Mouse (Mus musculus) stomach, adult 2 months (tissue): ENCODE data around the gene Gm10375. TPM values are rescaled to one million over a fixed set of nuclear protein-coding genes. Genes with fewer than 3 reads are reported as not detected.

Experiments used
- polyA plus RNA-seq: library from polyadenylated mRNA; depleted of rRNA; stranded (reverse); fragments of >200 nt; gene quantifications from 2 replicates; pipeline ENCODE4 v1.2.3, GENCODE M21; 2012; rRNA removed

The Gm10375 gene
- not detected in 2 replicates for polyA plus RNA-seq

GRCm38 (mm10) chr14:43607913-43608312, at the start of gene Gm10375:
Gm10375 (minus strand) TSS chr14:43608013.

GRCm38 (mm10) chr14:43579046-43579445, 28.8 kb downstream of the Gm10375 start, which contains the start of gene Gm17654:
Gm17654 (minus strand) TSS chr14:43579146.

Other genes with a start within 250 kb of the Gm10375 start
- not detected in 2 replicates for gene Gm8138, start 191.7 kb downstream of the Gm10375 start, polyA plus RNA-seq
- not detected in 2 replicates for gene Gm5799, start 64.4 kb downstream of the Gm10375 start, polyA plus RNA-seq
- gene Gm17654, start 28.9 kb downstream of the Gm10375 start, polyA plus RNA-seq, result not detected in 2 replicates
- gene Gm8165, start 69.2 kb upstream of the Gm10375 start, polyA plus RNA-seq, result not detected in 2 replicates
- 0.14 TPM in 1 of 2 replicates, not detected in the other for gene Gm7324, start 89.8 kb upstream of the Gm10375 start, polyA plus RNA-seq
- not detected in 2 replicates for gene Gm16506, start 119.5 kb upstream of the Gm10375 start, polyA plus RNA-seq
- not detected in 2 replicates for gene Gm6526, start 139.9 kb upstream of the Gm10375 start, polyA plus RNA-seq
- gene Gm8180, start 176.7 kb upstream of the Gm10375 start, polyA plus RNA-seq, result not detected in 2 replicates